Mouse (Mus musculus): ENCODE data around the gene Traf7.

The Traf7 gene

GRCm38 (mm10) chr17:24506332-24507070 lies 21.2 kb downstream of the Traf7 start:
- DNase-seq (ENCODE audit: low read depth, low spot score), result no peak

GRCm38 (mm10) chr17:24505286-24505955 lies 22.3 kb downstream of the Traf7 start:
- no peak for DNase-seq (ENCODE audit: low read depth, low spot score)

DNA sequence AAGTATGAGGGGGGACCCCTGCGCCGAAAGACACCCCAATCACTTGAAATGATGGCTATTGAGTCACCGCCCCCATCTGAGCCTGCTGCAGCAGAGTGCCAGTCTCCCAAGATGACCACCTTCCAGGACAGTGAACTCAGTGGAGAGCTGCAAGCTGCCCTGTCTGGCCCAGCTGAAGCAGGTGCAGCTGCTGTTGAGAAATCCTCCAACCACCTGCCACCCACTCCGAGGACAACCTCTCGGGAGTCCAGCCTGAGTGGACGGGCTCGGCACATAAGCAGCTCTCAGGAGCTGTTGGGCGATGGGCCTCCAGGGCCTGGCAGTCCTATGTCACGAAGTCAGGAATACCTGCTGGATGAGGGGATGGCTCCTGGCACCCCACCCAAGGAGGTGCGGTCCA lies 23.7 kb downstream of the Traf7 start:
- no peak for DNase-seq (ENCODE audit: low read depth, low spot score)

DNA sequence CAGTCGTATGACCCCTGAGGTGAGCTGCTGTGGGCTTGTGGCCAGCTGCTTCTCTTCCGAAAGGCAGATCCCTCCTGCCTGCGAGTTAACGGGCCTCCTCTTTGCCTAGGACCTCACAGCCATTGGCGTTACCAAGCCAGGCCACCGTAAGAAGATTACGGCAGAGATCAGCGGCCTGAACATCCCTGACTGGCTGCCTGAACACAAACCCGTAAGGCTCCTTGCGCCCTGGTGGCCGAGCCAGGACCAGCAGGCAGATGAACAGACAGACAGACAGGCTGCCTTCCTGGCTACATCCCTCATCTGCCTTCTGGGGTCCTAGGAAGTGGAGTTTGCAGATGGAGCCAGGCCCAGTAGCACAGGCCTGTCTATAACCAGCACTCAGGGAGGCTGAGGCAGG lies 25.5 kb downstream of the Traf7 start:
- no peak for DNase-seq (ENCODE audit: low read depth, low spot score)

- DNase-seq (ENCODE audit: low read depth, low spot score), result no peak
Measured at GRCm38 (mm10) chr17:24496026-24496425, 31.7 kb downstream of the Traf7 start.

- no peak for DNase-seq (ENCODE audit: low read depth, low spot score)
Measured at GRCm38 (mm10) chr17:24495443-24495842, 32.3 kb downstream of the Traf7 start.

DNA sequence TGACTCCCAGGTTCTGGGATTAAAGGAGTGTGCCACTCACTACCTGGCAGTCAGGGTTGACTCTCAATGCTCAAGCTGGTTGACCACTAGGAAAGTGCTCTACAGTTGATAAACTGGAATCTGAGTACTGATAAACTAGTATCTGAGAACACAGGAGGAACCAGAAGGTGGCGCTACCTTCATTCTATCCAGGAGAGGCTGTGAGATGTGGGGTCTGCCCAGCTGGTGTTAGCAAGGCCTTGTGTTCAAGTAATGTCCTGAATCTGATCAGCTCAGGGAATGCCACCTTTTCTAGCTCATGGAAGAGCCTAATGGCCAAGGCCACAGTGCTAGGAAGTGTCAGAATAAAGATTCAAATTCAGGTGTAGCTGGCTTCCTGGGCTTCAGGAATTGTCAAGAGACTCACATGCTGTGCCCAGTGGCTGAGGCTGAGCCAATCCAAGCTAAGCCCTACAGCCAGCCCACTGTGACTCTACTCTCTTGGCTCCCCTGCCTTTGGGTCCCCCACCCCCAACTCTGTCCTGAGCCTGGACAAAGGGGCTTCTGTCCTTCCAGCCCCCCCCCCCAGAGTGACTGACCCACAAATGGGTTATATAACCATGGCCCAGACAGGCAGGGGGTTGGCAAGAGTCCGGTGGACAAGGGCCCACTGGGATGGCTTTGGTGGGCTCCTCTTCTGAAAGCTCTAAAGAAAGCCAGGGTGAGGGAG lies 33.0 kb downstream of the Traf7 start:
- no peak for DNase-seq (ENCODE audit: low read depth, low spot score)

- DNase-seq (ENCODE audit: low read depth, low spot score), result no peak
Measured at GRCm38 (mm10) chr17:24490399-24490798, 37.3 kb downstream of the Traf7 start.

GRCm38 (mm10) chr17:24489265-24490030 lies 38.3 kb downstream of the Traf7 start:
- DNase-seq (ENCODE audit: low read depth, low spot score), result no peak

DNA sequence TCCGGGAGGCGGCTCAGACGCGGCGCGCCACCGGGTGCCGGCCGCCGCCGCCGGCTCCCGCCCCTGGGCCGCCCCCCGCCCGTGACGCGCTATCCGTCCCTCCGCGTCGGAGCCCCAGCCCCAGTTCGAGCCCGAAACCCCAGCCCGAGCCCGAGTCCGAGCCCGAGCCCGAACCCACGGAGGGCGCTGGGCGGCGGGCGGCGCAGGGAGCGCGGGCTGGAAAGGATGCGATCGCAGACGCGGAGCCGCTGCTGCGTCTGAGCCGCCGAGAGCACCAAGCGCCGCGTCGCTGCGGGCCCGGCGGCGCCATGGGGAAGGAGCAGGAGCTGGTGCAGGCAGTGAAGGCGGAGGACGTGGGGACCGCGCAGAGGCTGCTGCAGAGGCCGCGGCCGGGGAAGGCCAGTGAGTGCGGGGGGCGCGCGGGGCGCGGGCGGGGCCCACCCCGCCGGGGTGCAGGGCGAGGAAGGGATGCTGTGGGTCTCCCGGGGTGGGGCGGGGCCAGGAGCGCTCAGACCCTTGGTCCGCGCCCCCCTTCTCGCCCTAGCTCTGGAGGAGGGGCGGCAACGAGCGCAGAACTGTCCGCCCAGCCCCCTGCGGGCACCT lies 39.0 kb downstream of the Traf7 start:
- DNase-seq (ENCODE audit: low read depth, low spot score), result no peak

DNA sequence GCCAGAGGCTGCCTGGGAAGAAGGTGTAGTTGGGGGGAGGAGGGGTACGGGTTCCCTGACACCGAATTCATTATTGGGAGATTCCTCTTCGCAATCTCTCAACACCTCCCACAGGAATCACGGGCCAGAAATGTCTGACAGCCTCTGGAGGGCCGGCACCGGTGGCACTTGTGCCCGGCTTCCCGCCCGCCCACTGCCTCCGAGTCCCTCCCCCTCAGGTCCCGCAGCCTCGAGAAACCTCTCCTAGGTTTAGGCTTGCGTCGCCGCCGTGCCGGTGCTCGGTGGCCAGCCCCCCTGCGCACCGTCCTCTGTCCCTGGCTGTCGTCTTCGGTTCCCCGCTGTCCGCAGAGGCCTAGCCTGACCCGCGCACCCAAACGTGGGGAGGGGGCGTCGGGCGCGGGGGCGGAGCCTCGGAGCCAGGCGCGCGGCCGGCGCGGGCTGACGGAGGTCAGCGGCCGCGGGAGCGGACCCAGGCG lies 39.5 kb downstream of the Traf7 start, which contains the start of gene Caskin1:
TSS of gene Caskin1 (plus strand) at position 416 of the 476 bp plus-strand sequence.
- DNase-seq (ENCODE audit: low read depth, low spot score), result no peak

DNA sequence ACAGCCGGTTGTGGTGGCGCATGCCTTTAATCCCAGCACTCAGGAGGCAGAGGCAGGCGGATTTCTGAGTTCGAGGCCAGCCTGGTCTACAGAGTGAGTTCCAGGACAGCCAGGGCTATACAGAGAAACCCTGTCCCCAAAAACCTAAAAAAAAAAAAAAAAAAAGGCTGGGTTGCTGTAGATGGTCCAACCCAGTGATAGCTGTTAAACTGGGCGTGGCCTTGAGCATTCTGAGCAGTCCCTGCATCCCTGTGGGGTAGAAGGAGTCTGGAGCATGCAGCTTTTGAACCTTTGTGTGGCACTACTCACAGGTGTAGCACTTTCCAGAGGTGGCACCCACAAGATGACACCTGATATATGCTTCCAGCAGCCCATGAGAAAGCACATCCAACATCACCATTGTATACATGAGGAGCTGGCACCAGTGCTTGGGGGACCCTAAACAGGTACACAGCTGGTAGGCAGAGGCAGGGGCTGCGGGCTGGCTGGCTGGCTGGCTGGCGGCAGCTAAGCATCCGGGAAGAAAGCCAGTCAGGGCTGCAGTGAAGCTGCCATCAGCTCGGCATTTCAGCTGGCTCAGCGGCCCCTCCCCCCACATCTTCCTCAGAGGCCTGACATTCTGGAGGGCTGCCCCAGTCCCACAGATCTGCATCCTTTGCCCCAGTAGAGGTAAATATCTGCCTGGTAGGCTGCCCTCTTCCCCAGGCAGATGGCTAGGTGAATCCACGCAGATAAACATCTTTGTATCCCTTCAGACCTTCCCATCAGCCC lies 42.5 kb downstream of the Traf7 start:
- no peak for DNase-seq (ENCODE audit: low read depth, low spot score)

- no peak for DNase-seq (ENCODE audit: low read depth, low spot score)
Measured at GRCm38 (mm10) chr17:24483495-24483894, 44.2 kb downstream of the Traf7 start.

DNA sequence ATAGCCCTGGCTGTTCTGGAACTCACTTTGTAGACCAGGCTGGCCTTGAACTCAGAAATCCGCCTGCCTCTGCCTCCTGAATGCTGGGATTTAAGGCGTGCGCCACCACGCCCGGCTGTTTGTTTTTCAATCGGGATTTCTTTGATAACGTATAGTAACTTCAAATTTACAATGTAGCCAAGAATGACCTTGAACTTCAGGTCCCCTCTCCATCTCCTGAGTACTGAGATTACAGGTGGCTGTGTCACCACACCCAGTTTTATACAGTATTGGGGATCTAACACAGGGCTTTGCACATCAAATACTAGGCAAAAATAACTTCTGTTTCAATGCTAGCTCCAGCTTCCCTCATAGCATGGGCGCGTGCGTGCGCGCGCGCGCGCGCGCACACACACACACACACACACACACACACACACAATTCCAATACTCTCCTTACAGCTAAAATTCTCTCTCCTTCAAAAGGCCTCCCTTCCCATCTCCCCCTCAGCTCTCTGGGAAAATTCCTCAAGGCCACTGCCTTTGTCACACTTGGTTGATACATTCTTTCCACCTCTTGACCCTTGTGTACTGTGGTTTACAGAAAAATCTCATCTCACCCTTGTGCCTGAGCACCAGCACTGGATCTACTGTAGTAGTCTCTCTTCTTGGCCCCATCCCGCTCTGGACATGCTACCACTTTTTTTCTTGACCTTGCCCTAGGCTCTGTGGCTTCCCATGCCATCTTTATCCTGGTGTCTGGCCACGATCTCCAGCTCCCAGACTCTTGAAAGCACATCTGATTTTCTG lies 46.5 kb downstream of the Traf7 start:
- DNase-seq (ENCODE audit: low read depth, low spot score), result no peak

GRCm38 (mm10) chr17:24480201-24480826 lies 47.4 kb downstream of the Traf7 start:
- DNase-seq (ENCODE audit: low read depth, low spot score), result no peak

DNA sequence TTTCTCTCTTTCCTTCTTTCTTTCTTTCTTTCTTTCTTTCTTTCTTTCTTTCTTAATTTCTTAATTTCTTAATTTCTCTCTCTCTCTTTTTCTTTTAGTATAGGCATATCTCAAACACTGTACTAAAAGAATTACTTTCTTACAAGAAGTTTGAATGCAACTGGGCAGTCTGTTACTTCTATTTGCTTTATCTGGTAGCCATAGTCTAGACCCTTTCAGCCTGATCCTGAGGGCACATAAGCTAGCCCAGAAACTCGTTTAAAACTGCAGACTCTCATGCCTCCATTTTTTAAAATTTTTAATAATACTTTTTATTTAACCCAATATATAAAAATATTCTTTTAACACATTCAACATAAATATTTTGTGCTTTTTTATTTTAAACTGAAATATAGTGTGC lies 48.3 kb downstream of the Traf7 start:
- DNase-seq (ENCODE audit: low read depth, low spot score), result no peak

DNA sequence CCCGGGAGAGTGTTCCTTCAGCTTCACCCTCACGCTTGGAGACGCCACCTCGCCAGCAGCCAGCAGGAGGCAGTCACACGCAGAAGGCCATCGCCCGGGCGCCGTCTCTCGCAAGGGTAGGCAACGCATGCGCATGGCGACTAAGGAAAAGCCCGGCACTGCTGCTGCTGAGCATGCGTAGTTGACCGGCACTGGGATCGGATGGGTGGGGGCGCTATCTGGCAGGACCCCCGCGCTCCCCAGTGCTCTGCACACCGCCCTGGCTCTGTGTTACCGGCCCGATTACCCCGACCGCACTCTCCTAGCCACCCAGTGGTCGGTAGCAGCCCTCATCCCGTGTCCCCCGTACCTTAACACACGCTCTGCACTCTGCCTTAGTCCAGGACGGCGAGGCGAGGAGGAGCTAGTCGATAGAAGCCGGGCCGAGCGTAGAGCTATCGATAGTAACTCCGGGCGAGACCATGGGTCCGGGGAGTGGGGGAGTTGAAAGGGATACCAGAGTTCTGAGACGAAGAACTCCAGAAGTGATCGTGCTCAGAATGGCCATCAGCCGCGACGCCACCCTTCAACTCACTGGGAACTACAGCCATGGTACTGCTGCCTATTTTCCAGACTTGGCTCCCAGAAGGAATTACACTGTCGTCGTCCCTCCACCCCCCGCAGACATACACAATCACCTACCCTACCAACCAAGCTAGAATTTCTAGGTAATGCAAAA lies 48.9 kb downstream of the Traf7 start, which contains the start of gene Mlst8:
TSS of gene Mlst8 (minus strand) at position 416 of the 718 bp plus-strand sequence.
- peak; percentile 95 for DNase-seq (ENCODE audit: low read depth, low spot score)

DNA sequence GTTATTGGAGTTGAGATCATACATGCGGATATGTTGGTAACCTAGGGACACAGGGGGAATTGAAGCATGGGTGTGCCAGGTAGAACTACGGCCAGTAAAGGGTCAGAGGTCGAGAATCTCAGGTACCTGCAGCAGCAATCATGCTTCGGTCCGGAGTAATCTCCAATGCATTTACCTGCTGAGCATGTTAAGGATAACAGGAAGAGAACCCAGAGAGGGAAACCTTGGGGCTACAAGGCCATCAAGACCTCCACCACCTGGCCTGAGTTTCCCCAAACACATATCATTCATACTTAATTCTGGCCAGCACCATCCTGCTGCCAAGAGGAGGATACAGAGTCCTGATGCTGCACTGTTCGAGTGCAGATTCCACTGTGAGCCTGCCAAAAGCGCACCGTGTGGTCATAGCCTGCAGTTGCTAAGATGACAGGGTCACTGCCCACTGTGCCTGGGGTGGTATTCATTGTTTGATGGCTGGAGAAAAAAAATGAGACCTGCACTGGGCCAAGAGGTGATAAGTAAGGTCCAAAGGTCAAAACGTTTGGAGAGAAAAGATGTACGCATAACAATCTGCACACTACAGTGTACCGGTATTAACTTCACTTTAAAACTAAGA lies 49.6 kb downstream of the Traf7 start:
- DNase-seq (ENCODE audit: low read depth, low spot score), result no peak

All from skeletal muscle tissue, adult 2 months (tissue).